ENCODE assay signal across 8 mouse cellular contexts in the genomic region with DNA sequence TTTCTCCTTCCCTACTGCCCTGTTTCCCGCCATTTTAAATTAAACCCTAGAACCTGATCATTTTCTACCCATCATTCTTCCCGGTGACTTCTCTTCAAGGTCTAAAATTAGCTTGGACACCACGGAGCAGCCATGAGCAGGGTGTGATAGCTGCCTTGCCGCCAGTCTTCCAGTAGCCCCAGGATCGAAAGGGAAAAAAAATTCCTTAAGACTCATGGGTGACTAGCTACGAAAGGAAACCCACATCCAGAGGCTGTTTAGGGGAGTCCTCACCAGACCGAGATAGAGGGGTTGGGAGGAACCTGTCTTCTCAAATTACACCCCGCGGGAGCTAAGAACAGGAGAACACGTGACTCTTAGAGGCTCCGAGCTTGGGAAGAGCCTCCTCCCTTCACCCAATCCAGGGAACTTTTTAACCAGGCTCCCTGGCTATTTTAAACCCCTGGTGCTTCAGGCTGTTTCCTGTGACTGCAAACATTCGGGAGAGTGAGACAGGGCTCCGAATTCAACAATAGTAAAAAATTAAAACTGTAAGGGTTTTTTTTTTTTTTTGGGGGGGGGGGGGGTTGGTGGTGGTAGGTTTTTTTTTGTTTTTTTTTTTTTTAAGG. TPM values are rescaled to one million over a fixed set of nuclear protein-coding genes. Genes with fewer than 3 reads are reported as not detected.
DNase-seq lines count a peak whose midpoint lies in the region; ATAC-seq and TF ChIP-seq lines count a peak whose summit lies in the region.

No protein-coding gene starts in this region.

- 3% methylated on average over 13 of the region's 13 CpGs for WGBS in intestine, embryonic 15.5 days
- 1% methylated on average over 13 of the region's 13 CpGs for WGBS in liver, embryonic 16.5 days (ENCODE audit: insufficient replicate concordance)
- WGBS in neural tube, embryonic 13.5 days = 3% methylated on average over 13 of the region's 13 CpGs

- no peaks in the 10 kb centered on the region for H3K9me3 ChIP-seq in ES-E14 (ENCODE audit: control insufficient read depth, insufficient read depth, low read depth, low read length)
- H3K9me3 ChIP-seq in intestine, embryonic 15.5 days = no peaks in the 10 kb centered on the region
- H3K9me3 ChIP-seq in liver, embryonic 16.5 days (replicated peaks; ENCODE audit: control insufficient read depth, low read length) = no peaks in the 10 kb centered on the region
- no peaks in the 10 kb centered on the region for H3K9me3 ChIP-seq in neural tube, embryonic 13.5 days

- peak overlapping the region; percentile 62 for H3K4me2 ChIP-seq in intestine, embryonic 15.5 days (replicated peaks)
- H3K4me2 ChIP-seq in liver, embryonic 16.5 days (ENCODE audit: low read depth, low read length) = peak overlapping the region; percentile 63
- H3K4me2 ChIP-seq in neural tube, embryonic 13.5 days = peak overlapping the region; percentile 56

- H3K27me3 ChIP-seq in intestine, embryonic 15.5 days (replicated peaks) = no peaks in the 10 kb centered on the region
- H3K27me3 ChIP-seq in liver, embryonic 16.5 days (ENCODE audit: control insufficient read depth, insufficient read depth, low read depth, low read length) = no peaks in the 10 kb centered on the region
- peaks cover 11% of the 10 kb centered on the region; the same call in 1 of the 2 replicates for H3K27me3 ChIP-seq in neural tube, embryonic 13.5 days

- H3K4me1 ChIP-seq in ES-E14 (ENCODE audit: control insufficient read depth in 2 of 2, insufficient read depth in 2 of 2, low read length in 2 of 2, poor library complexity in 1 of 2) = peaks cover 10 to 17% of the 10 kb centered on the region in 2 experiments
- 0 out of 2 replicates have a peak, but pooled peaks cover 3% of the 10 kb centered on the region for H3K4me1 ChIP-seq in intestine, embryonic 15.5 days (replicated peaks)
- H3K4me1 ChIP-seq in liver, embryonic 16.5 days (ENCODE audit: control insufficient read depth, low read depth, low read length) = no peaks in the 10 kb centered on the region; the same call in 1 of the 2 replicates
- H3K4me1 ChIP-seq in neural tube, embryonic 13.5 days (replicated peaks) = peaks cover 9% of the 10 kb centered on the region

- H3K4me3 ChIP-seq in ES-E14 (ENCODE audit: insufficient read depth in 1 of 2, low read depth in 1 of 2, low read length in 2 of 2, poor library complexity in 1 of 2, severe bottlenecking in 1 of 2) = peak overlapping the region; percentile 49 to 54
- H3K4me3 ChIP-seq in intestine, embryonic 15.5 days (replicated peaks) = peak overlapping the region; percentile 37
- H3K4me3 ChIP-seq in liver, embryonic 16.5 days (ENCODE audit: low read depth, low read length) = peak overlapping the region; percentile 47
- peak overlapping the region; percentile 30 for H3K4me3 ChIP-seq in neural tube, embryonic 13.5 days

- peak; percentile 77 for DNase-seq in ES-E14 (ENCODE audit: low read depth, low spot score)
- DNase-seq in adrenal gland, postnatal 36 days = peak; percentile 26 to 47
- no peak for DNase-seq in thymus, adult 18-20 months
- no peak for DNase-seq in spleen, postnatal 10 days (ENCODE audit: low spot score in 2 of 2)

- no peaks in the 10 kb centered on the region for H3K36me3 ChIP-seq in ES-E14 (ENCODE audit: control insufficient read depth, insufficient read depth, low read length, poor library complexity, severe bottlenecking)
- H3K36me3 ChIP-seq in intestine, embryonic 15.5 days = no peaks in the 10 kb centered on the region
- H3K36me3 ChIP-seq in liver, embryonic 16.5 days (ENCODE audit: control insufficient read depth, insufficient read depth) = no peaks in the 10 kb centered on the region
- H3K36me3 ChIP-seq in neural tube, embryonic 13.5 days = no peaks in the 10 kb centered on the region

- peak; percentile 46 for ATAC-seq in granulocyte monocyte progenitor cell, adult 5-6 weeks (replicated peaks; ENCODE audit: poor library complexity, severe bottlenecking)
- peak; percentile 69 for ATAC-seq in intestine, embryonic 15.5 days
- peak; percentile 81 for ATAC-seq in liver, embryonic 16.5 days (ENCODE audit: low read depth)
- no peak for ATAC-seq in neural tube, embryonic 13.5 days (ENCODE audit: low read depth)

- H3K9ac ChIP-seq in ES-E14 (ENCODE audit: insufficient read depth, low read depth, low read length, poor library complexity, severe bottlenecking) = peak overlapping the region; percentile 66
- peak overlapping the region; percentile 45; the same call in 1 of the 2 replicates for H3K9ac ChIP-seq in intestine, embryonic 15.5 days
- H3K9ac ChIP-seq in liver, embryonic 16.5 days (ENCODE audit: low read depth, low read length) = peak overlapping the region; percentile 31
- peak overlapping the region; percentile 50; the same call in 1 of the 2 replicates for H3K9ac ChIP-seq in neural tube, embryonic 13.5 days

- in situ Hi-C loops in ES-E14 (cut with MboI; ENCODE audit: low sequenced_read_pairs in 2 of 2, unreplicated experiment in 2 of 2) = no loop called here

- H3K27ac ChIP-seq in ES-E14 (ENCODE audit: insufficient read depth, low read depth, low read length, poor library complexity, severe bottlenecking) = peak overlapping the region; percentile 77; the same call in 1 of the 2 replicates
- peak overlapping the region; percentile 52 for H3K27ac ChIP-seq in intestine, embryonic 15.5 days
- H3K27ac ChIP-seq in liver, embryonic 16.5 days (ENCODE audit: low read length) = peak overlapping the region; percentile 46; the same call in 1 of the 2 replicates
- H3K27ac ChIP-seq in neural tube, embryonic 13.5 days (replicated peaks) = no peak overlapping the region

TF ChIP-seq in ES-E14, 5 proteins besides CTCF, POLR2A, EP300 and RAD21:
- TF ChIP-seq ZNF384 (IDR thresholded peaks at IDR 0.05; ENCODE audit: low read depth, low read length) = peak; percentile 83
- no peak for TF ChIP-seq MAFK (IDR thresholded peaks at IDR 0.05; ENCODE audit: insufficient read depth, low read depth, low read length)

RNA-seq across cellular contexts. Expression of gene Gcnt2, which starts 5.0 kb away (rescaled TPM):
- total RNA-seq in ES-E14 (2012; rRNA removed) = 21.8 and 35.6 TPM in 2 replicates
- 1 to 10 TPM; 6.0 to 9.1 TPM for total RNA-seq in adrenal gland, postnatal 36 days (2021)
- 14.8 and 36.7 TPM in 2 replicates for total RNA-seq in granulocyte monocyte progenitor cell, adult 5-6 weeks (2014; fragmentation: Nextera tagmentation)
- 8.4 and 8.9 TPM in 2 replicates for total RNA-seq in granulocyte monocyte progenitor cell, adult 5-6 weeks (2017)
- 12.2 and 12.4 TPM in 2 replicates for polyA plus RNA-seq in intestine, embryonic 15.5 days (2015; fragmentation: Nextera tagmentation; extraction: Ambion mirVana)
- polyA plus RNA-seq in liver, embryonic 16.5 days (2015; fragmentation: Nextera tagmentation; extraction: Ambion mirVana) = 2.2 and 3.1 TPM in 2 replicates
- polyA plus RNA-seq in neural tube, embryonic 13.5 days (2015; fragmentation: Nextera tagmentation; extraction: Ambion mirVana) = 3.9 and 4.6 TPM in 2 replicates

Comparison
In these comparisons a context has a peak if more than half of its experiments do, and no peak if none do; other contexts are left out.
1. DNase-seq: peak in ES-E14 (single experiment) and adrenal gland, postnatal 36 days (2 of 2); none in thymus, adult 18-20 months (0 of 2) and spleen, postnatal 10 days (0 of 2).
2. Peak in every context shown above with its lines, with median percentiles within 50 percentile points of each other: H3K4me3 ChIP-seq, H3K9ac ChIP-seq and H3K4me2 ChIP-seq.